Mouse (Mus musculus): Measurements from ENCODE around the gene Rora.

- TF ChIP-seq CTCF (IDR thresholded peaks at IDR 0.05; ENCODE audit: low read depth), result no peak
- TF ChIP-seq EP300 (optimal IDR thresholded peaks at IDR 0.05), result no peak
Observed at GRCm38 (mm10) chr9:69014203-69014602, 360.6 kb downstream of the Rora start.

All from stomach, postnatal 0 days (tissue).